Mouse (Mus musculus) left cerebral cortex, adult 11 months (tissue): ENCODE results near the gene Surf6.
A peak's percentile ranks its signal among the peaks of the same experiment; 100 is the strongest.
"Not testable (repeated sequence)": the region's sequence is repeated elsewhere in the genome, so short reads cannot be mapped to it uniquely, and the experiment has no call there.

ENCODE experiments used
- DNase-seq: peaks from one replicate; pipeline ENCODE4 v3.0.0; 2022; ENCODE audit warnings: low spot score

The Surf6 gene

DNA sequence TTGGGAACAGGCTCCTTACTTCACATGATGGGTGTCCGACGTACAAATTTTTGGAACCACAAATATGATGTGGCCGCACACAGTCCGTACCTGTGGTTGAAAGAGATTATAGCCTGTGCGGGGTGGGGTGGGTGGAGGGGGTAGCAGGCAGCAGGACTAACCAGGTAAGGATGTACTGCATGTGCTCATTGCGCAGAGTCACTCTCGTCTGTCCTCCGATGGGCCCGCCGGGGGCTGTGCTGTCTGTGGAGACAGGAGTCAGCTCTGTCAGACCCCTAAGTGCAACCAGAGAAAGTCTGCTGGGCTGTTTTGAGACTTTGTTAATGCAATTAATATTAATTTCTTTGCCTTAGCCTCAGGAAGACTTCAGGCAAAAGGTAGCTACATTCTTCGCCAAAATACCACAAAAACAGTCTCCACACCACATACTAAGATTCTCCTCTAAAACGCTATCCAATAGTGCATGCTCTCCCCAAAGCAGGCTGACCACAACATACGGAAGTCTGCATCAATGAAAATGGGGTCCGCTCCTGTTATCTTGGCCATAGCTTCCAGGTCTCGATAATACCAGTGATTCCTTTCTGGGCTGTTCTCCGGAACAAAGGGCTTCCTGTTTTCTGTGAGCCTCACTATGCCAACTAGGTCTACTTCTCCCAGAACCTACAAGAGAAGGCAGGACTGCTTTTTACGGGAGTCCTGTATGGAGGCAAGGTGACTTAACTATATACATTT is 10.9 kb upstream of the Surf6 start:
- no peak for DNase-seq

DNA sequence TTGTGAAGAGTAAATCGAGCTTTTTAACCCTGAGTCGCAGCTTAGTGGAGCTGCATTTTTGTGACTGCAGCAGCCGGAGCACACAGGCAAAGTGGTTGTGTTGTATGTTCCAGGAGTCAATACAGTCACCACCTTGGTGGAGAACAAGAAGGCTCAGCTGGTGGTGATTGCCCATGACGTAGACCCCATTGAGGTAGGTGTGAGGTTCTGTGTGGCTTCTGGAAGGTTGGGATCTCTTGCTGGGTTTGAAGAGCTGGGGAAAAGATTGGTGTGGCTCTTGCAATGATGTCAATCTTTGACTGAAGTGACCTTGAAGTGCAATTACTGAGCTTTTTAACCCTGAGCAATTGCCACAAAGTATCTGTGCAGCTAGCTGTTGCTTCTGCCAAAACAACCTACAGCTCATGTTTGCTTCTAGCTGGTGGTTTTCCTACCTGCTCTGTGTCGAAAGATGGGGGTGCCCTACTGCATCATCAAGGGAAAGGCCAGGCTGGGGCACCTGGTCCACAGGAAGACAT is 9.6 kb upstream of the Surf6 start:
- DNase-seq = no peak

DNA sequence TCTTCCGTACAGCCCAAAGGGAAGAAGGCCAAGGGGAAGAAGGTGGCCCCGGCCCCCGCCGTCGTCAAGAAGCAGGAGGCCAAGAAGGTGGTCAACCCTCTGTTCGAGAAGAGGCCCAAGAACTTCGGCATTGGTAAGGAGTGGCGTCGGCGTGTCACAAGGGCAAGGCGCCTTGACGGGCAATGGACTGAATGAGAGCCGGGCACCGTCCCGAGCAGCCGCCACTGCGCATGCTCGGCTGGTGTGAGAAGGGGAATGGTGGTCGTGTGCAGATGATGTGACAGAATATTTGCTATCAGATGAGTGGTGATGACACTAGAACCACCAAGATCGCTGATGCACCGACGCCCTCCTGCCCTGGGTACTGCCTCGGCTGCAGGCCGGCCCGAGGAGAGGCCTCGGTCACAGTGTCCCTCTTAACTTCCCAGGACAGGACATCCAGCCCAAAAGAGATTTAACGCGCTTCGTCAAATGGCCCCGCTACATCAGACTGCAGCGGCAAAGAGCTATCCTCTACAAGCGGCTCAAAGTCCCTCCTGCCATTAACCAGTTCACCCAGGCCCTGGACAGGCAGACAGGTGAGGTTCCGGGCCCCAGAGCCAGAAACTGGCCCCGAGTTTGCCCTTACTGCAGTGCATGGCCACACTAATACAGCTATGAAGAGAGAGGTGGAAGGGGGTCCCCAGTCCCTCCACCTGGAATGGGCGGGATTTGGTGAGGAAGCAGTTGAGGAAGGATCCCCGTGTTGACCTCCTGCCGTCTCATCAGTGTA is 8.5 kb upstream of the Surf6 start:
- no peak for DNase-seq

DNA sequence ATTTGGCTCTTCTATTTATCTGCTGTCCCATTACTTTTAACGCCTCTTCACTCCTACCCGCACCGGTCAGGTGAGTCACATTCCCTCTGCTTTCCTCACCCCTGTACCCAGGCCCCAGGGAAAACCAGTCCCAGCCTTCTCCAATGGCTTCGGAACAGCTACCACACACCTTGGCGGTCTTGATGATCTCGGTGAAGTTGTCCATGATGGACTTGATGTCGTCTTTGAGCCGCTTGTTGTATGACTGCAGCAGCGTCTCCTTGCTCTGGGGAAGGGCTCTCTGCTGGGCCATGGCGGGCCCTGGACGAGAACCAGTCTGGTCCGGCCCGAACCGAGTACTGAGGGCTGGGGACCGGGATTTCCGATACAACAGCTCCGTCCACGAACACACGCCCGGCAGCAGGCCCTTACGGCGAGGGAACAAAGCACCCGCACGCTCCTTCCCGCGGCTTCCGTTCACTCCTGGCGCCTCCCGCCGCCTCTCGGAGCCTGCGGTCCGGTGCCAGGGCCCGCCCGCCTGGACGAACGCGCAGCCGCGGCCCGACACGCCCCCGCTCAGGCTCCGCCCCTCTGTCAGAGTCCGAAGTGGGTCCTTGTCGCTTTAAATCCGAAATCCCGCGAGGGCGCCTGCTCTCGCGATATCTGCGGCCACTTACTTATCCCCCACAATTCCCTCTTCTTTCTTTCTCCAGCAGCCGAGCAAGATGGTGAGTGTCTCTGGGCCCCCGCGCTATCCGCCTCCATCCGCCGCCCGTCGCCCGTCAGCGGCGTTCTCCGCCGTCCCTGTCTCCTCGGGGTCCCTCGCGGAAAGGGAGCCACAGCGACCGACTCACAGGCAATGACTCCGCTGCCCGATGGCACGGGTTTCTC is 7.7 kb upstream of the Surf6 start, which contains the start of the genes Med22 and Rpl7a:
TSS of gene Med22 (minus strand) at position 554 of the 870 bp plus-strand sequence.
TSS of gene Rpl7a (plus strand) at position 641 of the 870 bp plus-strand sequence.
- peak; percentile 99 for DNase-seq

DNA sequence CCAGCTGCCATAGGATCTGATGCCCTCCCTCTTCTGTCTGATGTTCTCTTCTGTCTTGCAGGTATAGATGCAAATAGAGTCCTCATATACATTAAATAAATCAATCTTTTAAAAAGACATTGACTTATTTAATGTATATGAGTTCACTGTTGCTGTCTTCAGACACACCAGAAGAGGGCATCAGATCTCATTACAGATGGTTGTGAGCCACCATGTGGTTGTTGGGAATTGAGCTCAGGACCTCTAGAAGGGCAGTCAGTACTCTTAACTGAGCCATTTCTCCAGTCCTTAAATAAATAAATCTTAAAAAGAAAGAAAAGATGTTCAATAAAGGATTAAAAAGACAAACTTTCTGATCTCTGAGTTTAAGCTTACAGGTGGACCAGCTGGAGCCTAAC is 6.7 kb upstream of the Surf6 start:
- no peak for DNase-seq

DNA sequence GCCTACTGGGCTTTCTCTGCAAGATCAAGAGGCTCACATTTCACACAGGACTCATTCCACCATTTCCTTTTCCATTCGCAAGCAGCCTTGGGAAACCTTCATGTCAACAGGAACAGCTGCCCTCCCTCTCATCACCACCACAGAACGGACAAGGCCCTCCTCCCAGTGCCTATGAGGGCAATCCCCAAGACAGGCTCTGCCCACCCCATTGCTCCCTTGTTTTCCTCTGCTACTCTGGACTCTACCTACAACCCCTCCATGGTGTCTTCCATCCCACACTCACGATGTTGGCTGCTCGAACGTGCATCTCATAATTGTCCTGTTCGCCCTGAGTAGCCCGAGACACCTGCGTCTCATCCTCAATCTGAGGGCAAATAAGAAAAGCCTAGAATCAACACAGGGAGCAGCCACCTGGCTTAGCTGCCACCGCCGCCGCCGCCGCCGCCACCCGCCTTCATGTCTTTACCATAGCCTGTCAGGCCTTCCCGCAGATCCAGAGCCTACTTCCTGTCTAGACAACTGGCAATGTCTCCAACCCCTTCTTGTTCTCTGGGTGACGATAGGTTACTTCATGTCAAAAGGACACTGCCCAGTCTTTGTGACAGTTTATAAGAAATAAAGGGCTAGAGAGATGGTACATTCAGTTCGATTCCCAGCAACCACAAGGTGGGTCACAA is 6.2 kb upstream of the Surf6 start:
- no peak for DNase-seq

DNA sequence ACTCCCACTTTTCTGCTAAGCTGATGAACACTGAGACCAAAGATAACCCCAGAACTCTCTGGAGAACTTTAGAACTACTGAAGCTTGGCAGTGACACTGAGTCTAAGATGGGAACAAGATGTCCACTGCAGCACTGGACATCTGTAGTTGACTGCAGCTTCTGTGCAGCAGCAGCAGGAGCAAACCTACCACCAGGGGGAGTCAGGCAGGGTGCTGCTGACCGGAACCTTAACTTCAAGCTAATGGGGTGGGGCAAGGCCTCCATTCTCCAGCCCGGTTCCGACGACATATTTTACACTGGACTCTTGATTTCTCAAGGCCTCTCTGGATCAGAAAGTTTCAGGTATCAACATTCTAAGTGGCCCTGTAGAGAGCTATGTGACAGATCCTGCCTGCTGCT is 4.4 kb upstream of the Surf6 start:
- DNase-seq = no peak

DNA sequence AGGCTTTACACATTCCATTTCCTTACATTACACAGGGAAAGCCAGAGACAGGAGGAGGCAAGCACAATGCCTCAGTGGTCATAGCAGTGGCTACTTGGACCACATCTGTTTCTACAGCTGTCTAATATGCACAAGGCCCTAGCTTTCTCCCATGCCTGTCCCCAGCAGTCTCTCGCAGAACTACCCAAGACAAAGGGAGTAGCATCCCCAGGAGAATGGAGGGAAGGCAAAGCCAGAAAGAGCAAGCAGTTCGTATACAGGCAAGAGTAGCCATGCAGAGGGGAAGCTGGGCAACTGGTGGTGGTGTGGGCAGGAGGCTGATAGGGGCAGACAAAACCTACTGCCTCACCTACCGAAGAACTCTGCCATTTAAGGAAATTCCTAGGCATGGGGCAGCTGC is 3.8 kb upstream of the Surf6 start:
- DNase-seq = no peak

DNA sequence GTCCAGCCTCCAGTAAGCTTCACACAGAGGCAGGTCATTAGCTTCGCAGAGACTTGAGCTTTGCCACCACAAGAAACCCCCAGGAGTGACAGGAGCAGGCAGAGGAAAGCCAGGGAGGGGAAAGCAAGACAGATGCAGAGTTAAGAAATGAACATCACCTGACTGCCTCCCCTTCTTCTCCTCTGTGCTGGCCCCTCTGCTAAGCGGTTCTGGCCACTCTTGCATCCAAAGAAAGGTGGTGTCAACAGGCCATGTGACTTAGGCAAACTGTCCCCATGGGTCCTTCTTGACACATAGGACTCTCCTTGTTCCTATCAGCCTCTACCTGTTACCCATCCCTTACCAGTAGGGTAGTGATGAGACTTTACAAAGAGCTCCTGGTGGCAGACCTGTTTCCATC is 3.3 kb upstream of the Surf6 start:
- DNase-seq = no peak

DNA sequence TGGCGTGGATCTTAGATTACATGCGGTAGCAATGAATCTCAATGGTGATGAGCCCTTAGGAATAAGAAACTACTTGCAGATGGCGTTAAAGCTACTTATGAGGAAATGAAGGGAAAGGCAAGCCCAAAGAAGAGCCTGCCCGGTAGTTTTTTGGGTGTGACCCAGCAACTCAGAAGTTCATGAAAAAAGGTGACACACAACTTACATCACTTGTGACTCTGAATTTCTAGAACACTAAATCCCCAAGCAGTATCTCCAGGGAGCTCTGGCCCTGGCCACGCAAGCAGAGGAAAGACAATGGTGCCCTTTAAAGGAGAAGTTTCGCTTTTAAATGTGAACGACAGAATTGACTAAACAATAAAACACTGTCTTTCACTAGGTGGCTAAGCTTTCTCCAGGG is 632 bp upstream of the Surf6 start:
- DNase-seq = no peak

DNA sequence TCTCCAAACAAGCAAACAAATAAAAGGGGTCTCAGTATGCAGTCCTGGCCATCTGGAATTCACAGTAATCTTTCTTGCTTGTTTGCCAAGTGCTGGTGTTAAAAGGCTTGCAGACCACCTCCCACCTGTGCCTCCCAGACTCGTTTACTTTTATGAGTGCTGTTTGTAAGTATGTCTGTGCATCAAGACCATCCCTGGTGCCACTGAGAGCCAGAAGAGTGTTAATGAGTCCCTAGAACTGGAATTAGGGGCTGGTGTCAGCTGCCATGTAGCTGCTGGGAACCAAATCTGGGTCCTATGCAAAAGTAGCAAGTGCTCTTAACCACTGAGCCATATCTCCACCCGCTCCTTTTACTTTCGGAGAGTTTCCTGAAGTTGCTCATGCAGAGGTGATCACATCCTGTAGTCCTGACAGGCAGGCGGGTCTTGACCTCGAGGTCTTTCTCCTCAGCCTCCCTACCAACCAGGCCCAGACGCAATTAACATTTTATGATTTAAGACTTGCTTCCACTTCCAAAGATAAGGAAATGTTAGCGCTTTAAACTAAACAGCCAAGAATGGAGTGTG is 762 bp downstream of the Surf6 start:
- no peak for DNase-seq

DNA sequence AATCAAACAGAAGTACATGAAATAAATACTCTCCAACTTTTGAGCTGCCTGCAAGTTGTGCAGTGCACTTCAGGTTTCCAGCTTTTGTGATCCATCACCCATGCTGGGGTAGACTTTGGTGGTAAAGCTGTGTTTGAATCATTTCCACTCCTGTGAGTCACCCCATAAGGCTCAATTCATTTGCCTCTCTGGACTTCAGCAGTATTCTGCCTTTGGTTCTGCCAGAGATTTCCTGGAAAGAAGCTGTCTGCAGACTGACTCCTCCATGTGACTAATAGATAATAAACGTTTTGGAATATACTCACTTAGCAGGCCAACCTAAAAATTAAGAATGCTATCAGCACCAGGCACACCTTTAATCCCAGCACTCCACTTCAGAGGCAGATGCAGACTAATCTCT is 1.9 kb downstream of the Surf6 start:
- DNase-seq = no peak

DNA sequence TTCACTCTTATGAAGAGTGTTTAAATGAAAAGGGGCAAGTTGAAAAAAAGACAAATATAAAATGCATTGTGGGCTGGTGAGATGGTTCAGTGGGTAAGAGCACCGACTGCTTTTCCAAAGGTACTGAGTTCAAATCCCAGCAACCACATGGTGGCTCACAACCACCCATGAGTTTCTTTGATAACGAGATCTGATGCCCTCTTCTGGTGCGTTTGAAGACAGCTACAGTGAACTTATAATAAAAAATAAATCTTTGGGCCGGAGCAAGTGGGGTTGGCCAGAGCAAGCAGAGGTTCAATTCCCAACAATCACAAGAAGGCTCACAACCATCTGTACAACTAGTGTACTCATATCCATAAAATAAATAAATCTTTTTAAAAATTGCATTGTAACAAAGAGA is 6.8 kb downstream of the Surf6 start:
- DNase-seq = no peak

DNA sequence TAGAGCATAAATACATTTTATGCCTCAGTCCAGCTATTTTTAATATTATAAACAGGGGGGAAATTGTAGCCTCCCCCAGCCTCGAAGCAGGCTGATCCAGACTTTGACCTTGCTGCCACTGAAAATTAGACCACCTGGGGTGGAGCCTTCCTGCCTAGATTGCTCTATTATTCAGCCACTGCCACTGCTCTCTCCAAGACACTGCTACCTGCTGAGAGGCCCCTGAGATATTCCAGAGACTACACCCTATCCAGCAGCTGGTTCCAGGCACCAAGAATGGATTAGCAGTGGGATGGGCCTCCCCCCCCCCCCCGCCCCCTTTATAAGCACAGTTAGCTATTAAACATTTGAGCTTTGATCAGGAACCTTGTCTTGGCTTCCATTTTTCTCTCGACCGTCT is 16.5 kb downstream of the Surf6 start:
- DNase-seq = not testable (repeated sequence)

DNA sequence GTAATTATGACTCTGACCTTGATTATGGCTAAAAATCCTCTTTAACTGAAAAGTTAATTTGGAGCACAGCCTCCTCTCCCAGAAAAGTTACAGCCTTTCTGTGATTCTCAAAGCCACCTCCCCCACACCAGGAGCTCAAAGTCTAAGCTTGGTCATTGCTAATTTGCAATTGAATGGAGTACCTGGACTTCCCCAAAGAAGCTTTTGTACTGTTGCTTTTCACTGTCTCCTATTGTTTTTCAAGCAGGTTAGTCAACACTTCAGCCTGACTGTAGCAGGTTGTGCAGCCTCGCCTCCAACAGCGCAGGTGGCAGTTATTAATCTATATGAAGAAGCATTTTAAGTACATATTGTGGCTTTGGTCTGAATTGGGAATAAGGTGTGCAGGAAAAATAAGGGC is 17.1 kb downstream of the Surf6 start:
- not testable (repeated sequence) for DNase-seq

DNA sequence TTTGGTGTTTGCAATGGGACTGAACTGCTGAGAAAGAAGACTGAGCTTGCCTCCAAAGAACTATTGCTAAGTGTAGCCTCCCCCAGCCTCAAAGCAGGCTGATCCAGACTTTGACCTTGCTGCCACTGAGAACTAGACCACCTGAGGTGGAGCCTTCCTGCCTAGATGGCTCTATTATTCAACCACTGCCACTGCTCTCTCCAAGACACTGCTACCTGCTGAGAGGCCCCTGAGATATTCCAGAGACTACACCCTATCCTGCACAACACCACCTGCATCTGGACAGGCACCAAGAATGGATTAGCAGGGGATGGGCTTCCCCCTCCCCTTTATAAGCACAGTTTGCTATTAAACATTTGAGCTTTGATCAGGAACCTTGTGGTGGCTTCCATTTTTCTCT is 24.1 kb downstream of the Surf6 start:
- DNase-seq = no peak

DNA sequence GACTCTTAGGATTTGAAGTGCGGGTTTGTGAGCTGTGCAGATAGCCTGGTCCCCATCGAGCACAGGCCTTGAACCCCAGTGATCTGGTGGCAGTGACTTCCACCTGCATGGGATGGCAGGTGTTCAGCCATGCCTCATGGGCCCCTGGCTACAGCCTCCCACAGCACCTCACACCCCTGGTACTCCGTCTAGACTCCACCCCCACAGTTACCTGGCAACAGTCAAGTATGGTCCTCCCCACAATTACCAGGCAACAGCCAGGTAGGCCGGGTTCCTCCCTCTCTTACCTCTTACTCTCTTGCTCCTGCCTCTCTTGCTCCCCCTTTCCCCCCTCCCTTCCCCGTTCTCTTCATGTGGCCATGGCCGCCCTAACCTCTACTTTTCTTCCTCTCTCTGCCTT is 32.0 kb downstream of the Surf6 start:
- DNase-seq = no peak

DNA sequence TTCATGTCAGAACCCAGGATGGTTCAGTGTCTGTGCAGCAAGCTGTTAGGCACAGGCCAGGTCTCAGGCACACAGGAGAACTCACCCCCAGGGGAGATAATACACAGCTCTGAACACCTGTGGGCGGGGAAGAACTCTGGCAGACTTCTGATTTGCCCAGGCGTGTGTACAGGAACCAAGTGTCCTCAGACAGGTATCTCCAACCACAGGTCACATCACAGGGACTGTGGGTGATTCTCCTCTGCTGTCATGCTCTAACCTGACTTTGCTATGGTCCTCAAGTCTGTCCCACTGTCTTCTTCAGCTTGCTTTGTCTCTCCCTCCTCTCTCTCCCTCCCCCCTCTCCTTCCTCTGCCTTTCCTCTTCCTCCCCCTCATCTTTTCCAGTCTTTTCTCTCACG is 37.8 kb downstream of the Surf6 start, which contains the start of gene Abo:
TSS of gene Abo (minus strand) at position 101 of the 400 bp plus-strand sequence.
- DNase-seq = no peak

DNA sequence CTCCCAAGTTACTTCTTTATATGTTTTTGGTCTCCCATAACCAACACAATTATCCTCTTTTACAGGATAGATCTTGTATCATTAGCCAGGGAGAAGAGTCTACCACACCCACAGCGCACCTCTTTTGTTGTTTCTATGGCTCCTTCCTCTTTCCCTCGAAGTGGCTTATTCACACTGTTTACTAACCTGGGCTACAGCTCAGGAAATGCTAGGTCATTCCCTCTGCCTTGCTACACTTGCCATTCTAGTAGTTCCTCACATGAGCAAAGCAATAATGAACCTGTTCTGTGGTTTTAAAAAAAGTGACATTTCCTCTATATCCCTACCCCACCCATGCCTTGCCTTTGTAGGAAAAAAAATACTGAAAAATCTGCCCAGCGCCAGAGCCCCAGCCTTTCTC is 39.8 kb downstream of the Surf6 start:
- no peak for DNase-seq

DNA sequence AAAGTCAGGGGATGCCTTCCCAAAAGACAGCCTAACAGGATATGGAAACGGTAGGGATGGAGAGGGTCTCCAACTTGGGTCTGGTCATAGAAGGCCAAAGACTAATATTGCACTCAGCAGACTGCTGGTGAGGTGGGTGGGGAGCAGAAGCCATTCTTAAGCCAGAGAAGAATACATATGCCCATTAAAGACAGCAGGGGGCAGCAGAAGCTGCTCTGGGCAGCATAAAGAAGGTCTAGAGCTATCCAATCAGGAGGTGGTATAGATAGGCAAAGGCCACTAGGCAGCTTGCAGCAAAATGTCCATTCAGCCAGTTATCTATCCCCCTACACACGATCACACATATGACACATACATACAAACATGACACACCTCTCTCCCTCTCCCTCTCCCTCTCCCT is 55.0 kb downstream of the Surf6 start:
- no peak for DNase-seq
